Mouse (Mus musculus): ENCODE results near the gene Kdm4a. TPM values are rescaled to one million over a fixed set of nuclear protein-coding genes. Genes with fewer than 3 reads are reported as not detected.

The Kdm4a gene
- total and polyA plus RNA-seq, 3 experiments, result 18.7 to 26.3 (median 23.5) TPM

- Histone ChIP-seq H3K9ac (ENCODE audit: low read depth, low read length) (no peak overlapping the region), H3K4me1 (ENCODE audit: control insufficient read depth, insufficient read depth, low read length) (no peaks in the 10 kb centered on the region; the same call in 1 of the 2 replicates), H3K27me3 (ENCODE audit: control insufficient read depth, insufficient read depth, low read length) (no peaks in the 10 kb centered on the region), H3K36me3 (ENCODE audit: control insufficient read depth, insufficient read depth, low read length) (0 out of 2 replicates have a peak, but pooled peaks cover 3% of the 10 kb centered on the region), H3K4me3 (no peak overlapping the region), H3K79me2 (replicated peaks; ENCODE audit: control insufficient read depth, insufficient read depth, low read length) (no peaks in the 10 kb centered on the region), H3K27ac (no peak overlapping the region)
- DNase-seq, result peak; percentile 64 to 77
- intact Hi-C loops (cut with DNase I), result no loop called here
- TF ChIP-seq POLR2A (IDR thresholded peaks at IDR 0.05; ENCODE audit: insufficient read depth, low read depth, low read length) (no peak), CTCF (IDR thresholded peaks at IDR 0.05) (no peak), EP300 (IDR thresholded peaks at IDR 0.05; ENCODE audit: insufficient read depth, low read depth, low read length) (no peak)
- WGBS, result 81% methylated on average over 17 of the region's 17 CpGs
Observed at GRCm38 (mm10) chr4:118152020-118152785, 27.6 kb downstream of the Kdm4a start.

GRCm38 (mm10) chr4:118150804-118151203, 29.0 kb downstream of the Kdm4a start:
- 0 out of 2 replicates have a peak, but pooled peaks cover 3% of the 10 kb centered on the region for H3K36me3 ChIP-seq (ENCODE audit: control insufficient read depth, insufficient read depth, low read length)
- H3K9ac ChIP-seq (ENCODE audit: low read depth, low read length), result no peak overlapping the region
- no peaks in the 10 kb centered on the region for H3K79me2 ChIP-seq (replicated peaks; ENCODE audit: control insufficient read depth, insufficient read depth, low read length)
- no peak for TF ChIP-seq EP300 (IDR thresholded peaks at IDR 0.05; ENCODE audit: insufficient read depth, low read depth, low read length)
- TF ChIP-seq POLR2A (IDR thresholded peaks at IDR 0.05; ENCODE audit: insufficient read depth, low read depth, low read length), result no peak
- TF ChIP-seq CTCF (IDR thresholded peaks at IDR 0.05), result no peak
- DNase-seq, result no peak
- intact Hi-C loops (cut with DNase I), result no loop called here
- no peak overlapping the region for H3K4me3 ChIP-seq
- H3K27ac ChIP-seq, result peak overlapping the region; percentile 11
- 90% methylated on average over 7 of the region's 7 CpGs for WGBS
- no peaks in the 10 kb centered on the region; the same call in 1 of the 2 replicates for H3K4me1 ChIP-seq (ENCODE audit: control insufficient read depth, insufficient read depth, low read length)
- H3K27me3 ChIP-seq (ENCODE audit: control insufficient read depth, insufficient read depth, low read length), result no peaks in the 10 kb centered on the region

GRCm38 (mm10) chr4:118149956-118150680, 29.7 kb downstream of the Kdm4a start:
- Histone ChIP-seq H3K27ac (peak overlapping the region; percentile 38), H3K79me2 (replicated peaks; ENCODE audit: control insufficient read depth, insufficient read depth, low read length) (no peaks in the 10 kb centered on the region), H3K36me3 (ENCODE audit: control insufficient read depth, insufficient read depth, low read length) (0 out of 2 replicates have a peak, but pooled peaks cover 3% of the 10 kb centered on the region), H3K27me3 (ENCODE audit: control insufficient read depth, insufficient read depth, low read length) (no peaks in the 10 kb centered on the region), H3K4me3 (no peak overlapping the region), H3K9ac (ENCODE audit: low read depth, low read length) (no peak overlapping the region), H3K4me1 (ENCODE audit: control insufficient read depth, insufficient read depth, low read length) (no peaks in the 10 kb centered on the region; the same call in 1 of the 2 replicates)
- TF ChIP-seq CTCF (IDR thresholded peaks at IDR 0.05) (no peak), EP300 (IDR thresholded peaks at IDR 0.05; ENCODE audit: insufficient read depth, low read depth, low read length) (no peak), POLR2A (IDR thresholded peaks at IDR 0.05; ENCODE audit: insufficient read depth, low read depth, low read length) (no peak)
- 64% methylated on average over 14 of the region's 14 CpGs for WGBS
- peak in 1 of 2 experiments; percentile 45 for DNase-seq
- intact Hi-C loops (cut with DNase I), result loop anchor here (5.0 kb wide), 1 partner anchor 142 kb away; the partner anchor contains the start of gene Ptprf

- no peak overlapping the region for H3K4me3 ChIP-seq
- TF ChIP-seq CTCF (IDR thresholded peaks at IDR 0.05), result no peak
- no peak for TF ChIP-seq EP300 (IDR thresholded peaks at IDR 0.05; ENCODE audit: insufficient read depth, low read depth, low read length)
- TF ChIP-seq POLR2A (IDR thresholded peaks at IDR 0.05; ENCODE audit: insufficient read depth, low read depth, low read length), result no peak
- no peak overlapping the region for H3K9ac ChIP-seq (ENCODE audit: low read depth, low read length)
- H3K79me2 ChIP-seq (replicated peaks; ENCODE audit: control insufficient read depth, insufficient read depth, low read length), result no peaks in the 10 kb centered on the region
- no peaks in the 10 kb centered on the region for H3K27me3 ChIP-seq (ENCODE audit: control insufficient read depth, insufficient read depth, low read length)
- no peaks in the 10 kb centered on the region; the same call in none of the 2 replicates for H3K4me1 ChIP-seq (ENCODE audit: control insufficient read depth, insufficient read depth, low read length)
- intact Hi-C loops (cut with DNase I), result loop anchor here (5.0 kb wide), 1 partner anchor 143 kb away; the partner anchor contains the start of gene Ptprf
- WGBS, result 73% methylated on average over 9 of the region's 10 CpGs
- H3K36me3 ChIP-seq (ENCODE audit: control insufficient read depth, insufficient read depth, low read length), result 0 out of 2 replicates have a peak, but pooled peaks cover 3% of the 10 kb centered on the region
- no peak overlapping the region for H3K27ac ChIP-seq
- no peak for DNase-seq
Observed at GRCm38 (mm10) chr4:118149055-118149576, 30.7 kb downstream of the Kdm4a start.

GRCm38 (mm10) chr4:118148317-118148687, 31.5 kb downstream of the Kdm4a start:
- Histone ChIP-seq H3K79me2 (replicated peaks; ENCODE audit: control insufficient read depth, insufficient read depth, low read length) (no peaks in the 10 kb centered on the region), H3K4me3 (no peak overlapping the region), H3K27me3 (ENCODE audit: control insufficient read depth, insufficient read depth, low read length) (no peaks in the 10 kb centered on the region), H3K27ac (peak overlapping the region; percentile 67), H3K36me3 (ENCODE audit: control insufficient read depth, insufficient read depth, low read length) (0 out of 2 replicates have a peak, but pooled peaks cover 3% of the 10 kb centered on the region), H3K4me1 (ENCODE audit: control insufficient read depth, insufficient read depth, low read length) (no peaks in the 10 kb centered on the region; the same call in none of the 2 replicates), H3K9ac (ENCODE audit: low read depth, low read length) (no peak overlapping the region)
- 58% methylated on average over 10 of the region's 10 CpGs for WGBS
- TF ChIP-seq EP300 (IDR thresholded peaks at IDR 0.05; ENCODE audit: insufficient read depth, low read depth, low read length) (no peak), CTCF (IDR thresholded peaks at IDR 0.05) (no peak)
- intact Hi-C loops (cut with DNase I), result loop anchor here (5.0 kb wide), 1 partner anchor 144 kb away; the partner anchor contains the start of gene Ptprf
- DNase-seq, result no peak

Measured in heart, adult 2 months (tissue).